Mouse (Mus musculus): Measurements from ENCODE around the gene Rapgef5.

The Rapgef5 gene

DNA sequence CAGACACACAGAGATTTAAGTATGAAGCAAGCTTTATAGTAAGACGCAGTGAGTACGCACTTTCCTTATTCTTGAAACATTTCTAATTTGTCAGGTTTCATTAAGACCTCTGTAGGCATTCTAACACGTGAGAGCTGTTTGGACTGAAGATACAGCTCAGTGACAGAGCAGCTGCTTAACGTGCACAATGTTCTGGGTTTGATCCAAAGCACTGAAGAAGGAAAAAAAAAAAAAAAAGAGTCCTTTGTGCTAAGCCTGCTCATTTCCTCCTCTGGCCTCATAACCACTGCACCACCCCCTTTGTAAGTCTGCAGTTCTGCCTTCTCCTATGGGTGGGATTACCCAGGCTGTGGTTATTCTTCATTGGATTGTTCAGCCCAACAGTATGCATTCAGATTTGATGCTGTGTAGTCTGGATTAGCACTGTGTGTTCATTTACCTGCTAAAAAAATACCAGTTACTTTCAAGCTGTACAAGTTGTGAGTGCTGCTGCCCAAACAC lies 103.3 kb downstream of the Rapgef5 start:
- no peak for DNase-seq (ENCODE audit: low spot score)

DNA sequence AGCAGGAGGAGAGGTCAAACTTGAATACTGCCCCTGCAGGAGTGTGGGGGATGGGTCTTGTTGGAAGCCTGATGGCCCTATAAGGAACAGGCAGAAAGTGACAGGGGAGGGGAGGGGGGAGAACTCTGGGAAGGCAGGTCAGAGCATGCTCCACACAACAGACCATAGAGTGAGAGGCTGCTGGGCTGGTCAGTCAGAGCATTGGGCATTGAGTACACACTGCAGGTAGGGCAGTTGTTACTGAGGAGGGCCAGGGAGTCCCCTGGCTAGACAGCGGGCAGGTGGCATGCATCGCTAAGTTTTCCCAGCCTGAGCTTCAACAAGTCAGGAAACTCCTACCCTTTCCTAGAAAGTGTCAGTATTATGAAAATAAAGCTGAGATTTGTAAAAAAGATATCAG lies 106.7 kb downstream of the Rapgef5 start:
- DNase-seq (ENCODE audit: low spot score), result no peak

DNA sequence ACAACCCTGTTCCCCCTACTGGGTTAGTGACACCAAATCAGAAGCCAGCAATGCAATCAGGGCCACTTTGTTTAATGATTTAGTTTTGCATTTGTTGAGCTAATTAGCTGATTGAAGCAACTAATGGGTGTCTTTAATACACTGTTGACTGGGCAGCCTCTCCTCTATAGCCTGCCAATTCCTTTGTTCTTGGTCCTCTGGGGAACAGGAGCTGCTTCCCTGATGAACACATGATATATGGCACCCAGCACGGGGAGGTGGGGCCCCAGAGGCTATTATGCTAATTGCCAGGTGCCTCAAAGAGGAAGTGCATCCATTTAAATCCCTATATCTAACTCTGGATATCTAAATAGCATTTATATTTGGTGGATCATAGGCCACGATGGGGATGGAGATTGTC lies 111.0 kb downstream of the Rapgef5 start:
- no peak for DNase-seq (ENCODE audit: low spot score)

DNA sequence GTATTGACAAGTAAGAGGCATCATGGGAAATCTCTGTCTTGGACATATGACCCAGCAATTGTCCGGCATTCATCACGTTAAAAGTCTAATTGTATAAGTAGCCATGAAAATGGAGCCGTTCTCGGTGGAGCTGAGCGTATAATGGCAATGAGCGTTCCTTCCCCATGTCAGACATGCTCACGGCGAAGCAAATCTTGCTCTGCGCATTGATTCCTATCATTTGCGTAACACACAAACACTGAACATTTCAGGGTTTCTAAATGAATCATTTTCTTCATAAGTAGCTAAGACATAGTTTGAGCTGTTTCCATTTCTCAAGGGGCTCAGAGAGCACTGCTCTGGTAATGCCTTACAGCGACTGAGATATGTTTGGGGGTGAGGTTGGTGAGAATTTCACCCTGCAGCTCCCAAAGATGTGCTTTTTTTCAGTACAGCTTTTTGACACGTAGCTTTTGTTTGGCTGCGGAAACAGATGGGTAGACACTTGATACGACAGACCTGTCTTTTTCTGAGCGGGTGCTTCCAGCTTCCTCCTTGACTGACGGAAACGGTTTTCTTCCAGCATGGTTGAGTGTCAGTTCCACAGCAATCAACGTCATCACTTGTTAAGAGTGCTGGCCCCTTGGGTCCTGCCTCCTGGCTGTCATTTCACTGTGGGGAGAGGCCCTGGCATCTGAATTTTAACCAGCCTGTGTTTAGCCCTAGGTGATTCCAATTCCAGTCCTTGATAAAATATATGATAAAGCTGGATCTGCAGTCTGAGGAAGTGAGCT lies 112.2 kb downstream of the Rapgef5 start:
- DNase-seq (ENCODE audit: low spot score), result no peak

DNA sequence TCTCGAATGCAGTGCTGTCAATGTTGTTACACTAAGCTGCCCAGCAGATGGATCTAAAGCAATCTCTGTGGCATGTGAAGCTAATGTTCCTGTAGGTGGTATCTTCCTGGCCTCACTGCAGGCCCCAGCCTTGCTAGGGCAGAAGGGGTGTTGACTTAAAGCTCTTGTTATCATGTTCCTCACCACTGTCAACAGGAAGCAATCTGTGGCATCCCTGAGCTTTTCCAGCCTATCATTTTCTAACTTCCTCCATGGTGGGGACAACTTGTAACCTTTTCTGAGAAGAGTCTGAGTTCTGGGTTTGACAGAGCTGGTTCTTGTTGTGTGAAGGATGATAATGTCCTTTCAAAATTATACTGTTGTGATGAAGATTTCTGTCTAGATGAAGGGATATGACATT lies 115.9 kb downstream of the Rapgef5 start:
- no peak for DNase-seq (ENCODE audit: low spot score)

DNA sequence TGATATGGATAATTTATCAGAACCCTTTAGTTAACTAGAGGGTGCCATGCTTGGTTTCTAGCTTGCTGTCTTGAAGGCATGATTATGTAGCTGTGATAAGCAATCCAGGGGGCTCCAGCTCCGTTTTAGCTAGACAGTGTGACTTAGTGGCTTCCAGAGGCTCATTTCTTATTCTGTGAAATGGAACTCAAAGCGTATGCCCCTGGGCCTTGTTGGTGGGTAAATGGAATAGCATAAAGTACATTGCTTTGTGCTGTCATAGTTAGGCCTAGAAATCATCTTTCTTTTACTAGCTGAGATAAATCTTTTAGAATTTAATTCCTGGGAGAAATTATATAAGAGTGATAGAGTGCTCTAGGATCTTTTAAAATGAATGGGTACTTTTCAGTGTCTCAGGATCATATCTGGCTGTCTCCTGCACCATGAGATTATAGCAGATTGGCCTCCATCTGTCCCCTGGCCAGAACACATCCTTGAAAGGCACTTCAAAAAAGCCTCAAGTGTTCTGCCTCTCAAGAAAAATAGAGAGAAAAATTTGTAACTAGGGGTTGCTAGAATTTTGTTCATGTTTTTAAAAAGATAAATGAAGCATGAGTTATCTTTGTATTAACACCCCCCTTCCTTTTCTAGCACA lies 120.0 kb downstream of the Rapgef5 start:
- no peak for DNase-seq (ENCODE audit: low spot score)

DNA sequence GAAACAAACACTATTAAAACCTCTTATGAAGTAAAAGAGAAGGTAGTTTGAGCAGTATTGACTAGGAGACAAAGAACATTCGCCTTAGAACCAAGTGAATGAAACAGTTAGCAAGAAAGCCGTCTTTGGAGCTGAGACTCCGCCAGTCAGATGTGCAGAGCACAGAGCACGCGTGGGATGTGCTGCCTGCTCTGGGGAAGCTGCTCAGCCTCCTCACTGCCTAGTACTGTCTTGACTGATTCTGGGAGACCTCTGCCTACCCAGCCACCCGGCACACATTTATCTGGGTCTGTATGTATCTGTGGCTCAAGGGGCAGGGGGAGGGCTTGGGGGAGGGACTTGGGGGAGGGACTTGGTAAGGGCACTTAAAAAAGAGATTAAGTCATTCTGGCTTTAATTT lies 120.7 kb downstream of the Rapgef5 start:
- no peak for DNase-seq (ENCODE audit: low spot score)

DNA sequence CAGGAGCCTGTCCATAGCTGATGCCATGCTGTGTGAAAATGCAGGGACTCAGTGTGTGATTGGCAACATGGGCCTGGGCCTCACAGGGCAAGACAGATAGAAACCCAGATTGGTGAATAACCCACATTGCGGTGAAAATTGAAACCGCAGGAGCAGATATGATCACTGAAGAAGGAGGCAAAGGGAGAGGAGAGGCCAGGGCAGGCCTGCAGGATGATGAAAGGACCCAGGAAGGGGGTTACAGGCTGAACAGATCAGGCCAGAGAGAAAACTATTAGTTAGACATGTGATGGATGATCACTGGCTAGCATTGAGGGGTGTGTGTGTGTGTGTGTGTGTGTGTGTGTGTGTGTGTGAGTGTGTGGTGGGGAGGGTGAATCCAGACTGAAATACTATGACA lies 122.6 kb downstream of the Rapgef5 start:
- DNase-seq (ENCODE audit: low spot score), result no peak

DNA sequence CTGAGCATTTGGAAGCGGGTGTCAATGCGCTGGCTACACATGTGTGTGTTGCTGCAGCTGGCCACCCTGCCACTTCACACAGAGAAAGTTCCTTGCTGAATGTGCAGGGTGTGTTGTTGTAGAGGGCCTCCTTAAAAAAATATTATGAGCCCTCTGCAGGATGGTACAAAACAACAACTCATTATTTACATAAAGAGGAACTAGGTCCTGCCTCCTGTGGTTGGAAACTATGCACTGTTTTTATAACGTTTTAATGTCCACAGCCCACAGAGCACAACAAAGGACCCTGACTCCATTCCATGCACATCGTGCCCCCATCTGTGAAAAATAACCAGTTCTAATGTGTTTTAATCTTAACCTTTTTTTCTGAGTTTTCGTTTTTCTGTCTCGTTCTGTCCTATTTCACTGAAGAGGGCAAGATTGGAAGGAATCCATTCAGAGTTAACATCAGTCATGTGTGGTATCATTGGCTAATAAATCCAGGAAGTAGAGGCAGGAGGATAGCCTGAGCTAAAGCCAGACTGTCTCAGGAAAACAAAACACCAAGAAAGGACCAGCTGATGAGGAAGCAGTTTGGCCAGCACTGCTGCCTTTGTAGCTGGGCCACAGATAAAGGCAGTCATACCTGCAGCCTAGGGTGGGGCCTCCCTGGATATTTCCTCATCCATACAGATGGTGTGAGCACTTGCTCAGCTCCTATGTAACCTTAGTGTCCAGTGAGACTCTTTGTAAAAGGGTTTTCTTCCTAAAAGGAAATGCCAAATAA lies 123.3 kb downstream of the Rapgef5 start:
- no peak for DNase-seq (ENCODE audit: low spot score)

DNA sequence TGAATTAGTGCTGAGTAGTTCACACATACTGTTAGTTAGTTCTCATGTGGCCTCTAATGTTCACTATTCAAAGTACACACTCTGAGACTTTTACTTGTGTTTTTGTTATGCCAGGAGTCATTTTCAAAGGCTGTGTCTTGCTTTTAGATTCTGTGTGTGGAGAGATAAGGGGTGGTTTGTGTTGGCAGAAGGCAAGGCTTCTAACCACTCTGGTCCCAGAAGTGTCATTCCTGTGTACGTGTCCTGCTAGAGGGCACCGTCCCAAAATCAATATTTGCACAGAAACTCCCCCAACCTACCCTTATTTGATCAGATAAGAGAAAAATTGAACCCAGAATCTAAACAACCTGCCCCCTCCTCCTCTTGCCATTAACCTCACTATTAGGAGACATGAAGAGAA lies 126.2 kb downstream of the Rapgef5 start:
- DNase-seq (ENCODE audit: low spot score), result no peak

DNA sequence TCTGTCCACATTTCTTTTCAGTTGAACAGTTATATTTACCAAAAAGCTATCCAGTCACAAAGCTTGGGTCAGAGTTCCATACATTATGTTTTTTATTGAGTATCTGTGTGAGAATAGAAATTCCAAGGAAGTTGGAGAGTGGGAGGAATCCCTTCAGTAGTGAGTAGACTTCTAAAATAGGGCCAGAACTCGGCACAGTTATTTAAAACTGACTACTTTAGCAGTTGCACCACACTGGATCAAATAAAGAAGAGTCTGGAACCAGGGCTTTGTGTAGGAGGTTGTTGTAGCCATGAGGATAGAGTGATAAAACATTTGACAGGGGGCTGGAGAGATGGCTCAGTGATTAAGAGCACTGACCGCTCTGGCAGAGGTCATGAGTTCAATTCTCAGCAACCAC lies 129.5 kb downstream of the Rapgef5 start:
- DNase-seq (ENCODE audit: low spot score), result no peak

DNA sequence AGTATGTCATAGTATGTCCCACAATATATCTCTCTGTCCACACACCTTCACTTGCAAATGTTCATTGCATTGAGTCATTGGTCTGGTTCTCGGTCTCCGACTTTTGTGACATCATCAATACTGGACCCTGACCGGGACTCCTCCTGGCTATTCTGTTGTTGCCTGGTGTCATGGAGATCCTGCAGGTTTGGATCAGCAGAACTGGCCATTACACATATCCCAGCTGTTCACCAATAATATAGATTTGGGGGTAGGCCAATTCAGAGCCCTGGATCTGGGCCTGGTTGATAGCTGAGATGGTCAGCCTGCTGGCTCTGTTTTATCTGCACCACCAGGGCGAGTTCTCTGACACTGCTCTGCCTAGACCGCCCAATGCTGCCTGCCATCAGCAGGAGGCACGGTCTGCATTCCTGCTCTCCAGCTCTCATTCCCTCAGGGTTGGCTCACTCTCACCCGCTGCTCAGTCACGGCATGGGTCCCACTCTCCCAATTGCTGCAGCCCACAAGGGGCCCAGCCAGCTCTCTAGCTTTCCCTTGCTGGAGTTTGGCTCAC lies 137.7 kb downstream of the Rapgef5 start:
- DNase-seq (ENCODE audit: low spot score), result no peak

DNA sequence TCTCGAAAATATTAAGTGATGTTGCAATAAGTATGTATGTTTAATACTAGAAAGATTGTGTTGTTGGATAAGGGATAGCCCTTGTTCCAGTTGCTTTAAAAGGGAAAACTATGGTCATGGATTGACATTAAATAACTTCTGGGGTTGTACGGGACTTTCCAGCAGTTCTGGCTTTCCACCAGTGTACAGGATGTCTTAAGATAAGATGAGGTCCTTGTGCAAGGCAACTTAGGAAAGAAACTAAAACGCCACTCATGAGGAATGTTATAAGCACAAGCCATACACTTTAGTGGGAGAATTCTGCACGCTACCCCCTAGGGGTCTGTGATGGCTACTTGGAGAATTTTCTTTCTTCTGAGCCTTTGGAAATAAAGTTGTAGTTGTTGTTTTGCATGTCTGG lies 140.7 kb downstream of the Rapgef5 start:
- no peak for DNase-seq (ENCODE audit: low spot score)

DNA sequence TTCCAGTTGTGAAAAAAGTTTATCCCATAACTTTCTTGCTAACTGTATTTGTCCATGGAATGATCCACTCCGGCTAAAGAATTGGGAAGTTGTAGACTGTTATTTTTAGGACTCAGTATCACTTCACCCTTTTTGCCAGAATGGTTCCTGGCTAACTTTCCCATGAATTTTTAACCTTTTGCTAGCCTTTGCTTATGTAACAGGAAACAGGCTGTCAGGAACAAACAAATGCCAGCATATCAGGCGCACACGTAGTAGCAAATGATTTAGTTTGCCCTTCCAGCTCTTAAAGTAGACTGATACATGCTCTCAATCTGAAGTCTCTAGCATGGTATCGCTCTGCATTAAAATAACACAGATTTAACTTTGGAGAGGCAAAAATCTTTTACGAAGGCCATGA lies 141.5 kb downstream of the Rapgef5 start:
- no peak for DNase-seq (ENCODE audit: low spot score)

DNA sequence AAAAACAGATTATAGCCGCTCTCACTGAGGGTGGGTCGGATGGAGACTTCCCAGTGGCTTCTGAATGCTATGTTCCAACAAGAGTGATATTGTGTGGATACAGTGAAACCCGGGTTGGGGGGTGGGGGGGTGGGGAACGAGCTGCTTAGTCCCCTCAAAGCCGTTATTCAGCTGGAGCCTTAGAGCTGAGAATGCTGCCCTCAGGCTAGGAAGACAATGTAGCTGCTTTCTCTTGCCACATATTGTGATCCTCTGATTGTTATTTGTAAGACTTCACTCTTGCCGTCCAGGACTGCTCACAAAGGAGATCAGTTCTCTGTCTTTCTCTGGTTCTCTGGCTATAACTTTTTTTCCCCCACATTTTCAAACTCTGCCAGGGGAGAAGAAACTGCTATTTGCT lies 142.5 kb downstream of the Rapgef5 start:
- DNase-seq (ENCODE audit: low spot score), result no peak

DNA sequence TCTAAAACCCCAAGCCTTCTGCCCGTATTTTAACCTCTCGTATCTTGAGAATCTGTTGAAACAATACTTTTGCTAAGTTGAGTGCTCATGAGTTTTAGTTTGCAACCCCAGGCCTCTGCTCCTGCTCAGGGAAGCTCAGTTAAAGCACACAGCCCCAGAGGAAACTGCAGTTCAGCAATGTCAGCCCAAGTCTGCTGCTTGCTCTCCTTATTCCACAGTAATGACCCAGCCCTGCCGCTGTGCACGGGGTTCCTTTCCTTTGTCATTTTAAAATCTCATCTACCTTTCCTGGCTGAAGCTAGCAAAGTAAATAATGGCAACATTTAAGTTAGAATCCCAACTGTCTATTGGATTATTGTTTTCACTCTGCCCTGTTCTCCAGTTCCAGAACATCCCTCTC lies 144.1 kb downstream of the Rapgef5 start:
- DNase-seq (ENCODE audit: low spot score), result no peak

DNA sequence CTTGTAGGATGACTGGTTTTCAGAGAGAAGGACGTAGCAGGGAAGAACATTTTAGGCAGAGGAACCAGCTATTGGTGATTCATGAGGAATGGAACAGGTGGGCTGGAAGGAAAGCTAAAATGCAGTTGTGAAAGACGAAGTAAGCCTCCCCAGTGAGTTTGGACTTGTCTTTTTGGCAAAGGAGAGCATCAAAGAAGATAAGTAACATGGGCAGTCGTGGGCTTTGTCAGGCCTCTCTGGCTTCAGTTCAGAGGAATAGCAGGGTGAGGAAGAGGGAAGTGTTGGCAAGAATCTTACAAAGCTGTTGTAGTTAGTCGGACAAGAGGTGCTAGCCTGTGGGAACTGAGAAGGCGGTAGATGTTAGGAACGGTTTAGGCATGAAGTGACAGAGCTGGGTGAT lies 145.6 kb downstream of the Rapgef5 start:
- no peak for DNase-seq (ENCODE audit: low spot score)

DNA sequence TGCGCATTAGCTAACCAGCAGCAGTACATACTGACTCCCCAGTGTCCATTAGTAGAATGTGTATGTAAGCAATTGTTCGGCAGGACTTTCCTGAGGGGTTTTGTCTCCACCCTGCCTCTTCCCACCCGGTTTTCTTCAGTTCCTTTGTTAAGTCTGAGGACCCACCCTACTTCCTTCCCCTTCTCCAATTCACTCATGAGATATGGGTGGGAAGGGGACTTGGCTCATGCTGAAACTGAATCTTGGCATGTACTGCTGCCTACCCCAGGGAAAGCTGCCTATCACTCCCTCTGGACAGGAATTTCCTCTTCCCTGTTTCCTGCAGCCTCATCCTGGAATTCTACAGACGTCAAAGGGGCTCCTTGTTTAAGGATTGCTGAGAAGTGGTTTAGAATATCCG lies 147.4 kb downstream of the Rapgef5 start:
- no peak for DNase-seq (ENCODE audit: low spot score)

DNA sequence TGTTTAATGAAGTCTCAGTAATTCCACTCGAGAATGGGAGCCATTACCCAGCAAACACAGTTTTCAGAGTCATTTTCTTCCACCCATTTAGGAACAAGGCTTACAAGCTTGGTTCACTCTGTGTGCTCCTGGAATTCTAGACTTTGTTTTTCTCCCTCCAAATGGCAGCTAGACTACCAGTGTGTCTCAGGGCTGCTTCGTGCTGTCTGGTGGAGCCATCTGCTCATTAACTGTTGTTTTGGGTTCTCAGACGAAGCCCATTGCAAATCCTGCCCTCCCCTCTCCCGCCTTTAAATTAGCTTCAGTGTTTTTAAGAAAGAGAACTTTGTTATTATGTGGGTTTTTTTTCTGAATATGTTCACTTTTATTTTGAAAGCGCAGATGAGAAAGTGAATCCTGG lies 148.4 kb downstream of the Rapgef5 start:
- DNase-seq (ENCODE audit: low spot score), result no peak

DNA sequence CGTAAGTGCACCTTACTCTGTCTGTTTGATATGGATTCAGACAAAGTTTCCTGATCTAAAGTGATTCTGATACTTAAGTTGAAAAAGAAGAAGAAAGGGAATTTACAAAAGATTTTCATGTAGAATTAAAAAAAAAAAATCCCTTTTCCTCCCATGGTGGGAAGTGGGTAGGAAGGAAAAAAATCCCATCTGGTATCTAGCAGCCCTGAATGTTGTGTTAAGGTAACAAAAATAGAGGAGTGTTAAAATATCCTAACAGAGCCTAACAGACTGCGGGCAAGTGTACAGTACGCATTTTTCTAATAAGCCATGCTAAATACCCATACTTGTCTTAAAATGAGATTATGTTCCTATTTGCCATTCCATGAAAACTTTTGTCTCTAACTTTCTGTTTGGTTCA lies 150.1 kb downstream of the Rapgef5 start:
- DNase-seq (ENCODE audit: low spot score), result no peak

DNA sequence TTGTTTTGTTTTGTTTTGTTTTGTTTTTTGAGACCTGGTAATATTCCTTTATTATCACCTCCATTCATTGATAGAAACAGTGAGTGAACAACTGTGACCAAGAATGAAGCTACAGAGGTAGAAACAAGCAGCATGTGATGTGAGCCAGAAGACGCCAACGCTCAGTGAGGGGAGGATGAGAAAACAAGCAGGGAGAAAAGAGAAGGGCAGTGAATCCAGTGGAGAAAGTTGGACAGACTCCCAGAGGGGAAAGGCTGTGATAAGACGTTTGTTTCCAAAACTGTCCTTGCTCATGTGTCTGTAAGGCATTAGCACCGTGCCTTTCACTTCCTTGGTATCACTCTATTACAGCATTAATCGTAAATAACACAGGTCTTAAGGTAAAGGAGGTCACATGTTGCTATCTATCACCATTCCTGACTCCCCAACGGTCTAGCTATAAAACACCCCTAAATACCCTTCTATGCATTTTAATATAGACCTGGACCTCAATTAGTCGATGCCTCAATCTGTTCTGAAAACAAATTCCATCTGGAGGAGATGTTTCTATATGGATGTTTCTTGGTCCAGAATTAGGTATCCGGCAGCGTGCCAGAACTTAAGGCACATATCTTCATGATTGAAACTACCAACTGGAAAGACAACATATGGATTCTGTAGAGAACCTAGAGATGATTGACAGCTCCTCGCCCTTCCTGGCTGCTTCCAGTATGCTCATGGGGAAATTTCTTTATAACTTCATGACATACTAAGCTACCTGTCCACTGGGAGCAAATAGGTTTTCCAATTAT lies 153.5 kb downstream of the Rapgef5 start:
- no peak for DNase-seq (ENCODE audit: low spot score)

DNA sequence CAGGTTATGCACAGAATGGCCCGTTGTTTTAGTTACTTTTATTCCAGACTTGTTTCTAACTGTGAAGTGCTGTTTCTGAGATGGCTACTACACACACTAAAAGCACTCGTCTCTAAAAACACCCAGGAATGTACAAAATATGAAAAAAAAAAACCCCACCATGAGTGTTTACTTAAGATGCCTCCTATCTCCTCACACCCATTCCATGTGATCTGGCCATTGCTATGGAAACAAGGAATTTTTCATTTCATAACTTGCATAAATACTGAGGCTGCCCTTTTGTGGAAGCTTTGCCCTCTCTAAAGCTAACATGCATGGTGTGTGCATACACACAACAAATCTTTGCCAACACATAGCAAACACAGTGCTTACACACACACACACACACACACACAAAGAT lies 156.9 kb downstream of the Rapgef5 start:
- no peak for DNase-seq (ENCODE audit: low spot score)
